Mouse (Mus musculus) lung, adult 2 months (tissue): ENCODE data around the gene Itga8.

Experiments used
- CTCF ChIP-seq: fragments of 200-500 bp; IDR thresholded peaks from 2 replicates; pipeline ENCODE4 v1.5.1; 2011; ENCODE audit warnings: mild to moderate bottlenecking, low read length, control low read depth; ENCODE audit not compliant: insufficient read depth
- POLR2A ChIP-seq: fragments of 200-500 bp; IDR thresholded peaks from 2 replicates; pipeline ENCODE4 v1.6.1; 2011; ENCODE audit warnings: low read depth, mild to moderate bottlenecking, control low read depth, low read length, borderline replicate concordance; ENCODE audit errors: extremely low read depth

DNA sequence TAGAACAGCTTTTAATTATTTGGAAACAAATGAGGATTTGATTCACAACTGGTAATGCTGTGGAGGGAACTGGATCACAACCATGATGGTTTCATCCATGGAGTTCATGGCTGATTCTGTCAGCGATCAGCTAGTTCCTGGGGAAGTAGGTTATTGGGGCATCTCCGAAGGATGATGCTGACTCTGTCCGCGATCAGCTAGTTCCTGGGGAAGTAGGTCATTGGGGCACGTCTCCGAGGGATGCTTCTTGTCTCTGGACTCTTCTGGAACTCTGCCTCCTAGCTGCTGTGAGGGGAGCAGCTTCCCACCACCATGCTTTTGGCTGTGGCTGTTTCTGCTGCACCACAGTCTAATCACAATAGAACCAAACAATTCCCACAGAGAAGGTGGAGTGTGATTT lies 12.3 kb upstream of the Itga8 start:
- TF ChIP-seq POLR2A = no peak
- TF ChIP-seq CTCF = no peak
